Comparison of ENCODE assay signal across 10 mouse cellular contexts in genomic region chr19:41850021-41850718, GRCm38 (mm10). TPM values are rescaled to one million over a fixed set of nuclear protein-coding genes. Genes with fewer than 3 reads are reported as not detected.
DNase-seq lines count a peak whose midpoint lies in the region; ATAC-seq and TF ChIP-seq lines count a peak whose summit lies in the region.
"Had no signal": no experiment of that assay in that cellular context is flagged by ENCODE, and none has a peak within 500 bp of the region (broad histone marks: within the 10 kb centered on the region; RNA-seq: fewer than 3 reads in every experiment).

No protein-coding gene starts in this region.

- H3K4me2 ChIP-seq in midbrain, embryonic 12.5 days (replicated peaks) = peak overlapping the region; percentile 38
- H3K4me2 ChIP-seq in heart, embryonic 12.5 days = no peak overlapping the region

- H3K27ac ChIP-seq in hindbrain, embryonic 10.5 days = peak overlapping the region; percentile 82
- H3K27ac ChIP-seq in midbrain, embryonic 12.5 days (replicated peaks) = peak overlapping the region; percentile 77
- no peak overlapping the region for H3K27ac ChIP-seq in heart, embryonic 12.5 days (ENCODE audit: poor library complexity, severe bottlenecking)
- H3K27ac ChIP-seq: left cerebral cortex, adult 2 months had no signal

- H3K4me1 ChIP-seq in E14TG2a.4 (replicated peaks; ENCODE audit: low read depth, low read length) = peaks cover 75% of the 10 kb centered on the region
- H3K4me1 ChIP-seq in hindbrain, embryonic 10.5 days (replicated peaks) = peaks cover 47% of the 10 kb centered on the region
- H3K4me1 ChIP-seq in midbrain, embryonic 12.5 days = peaks cover 35% of the 10 kb centered on the region
- peaks cover 5% of the 10 kb centered on the region; the same call in 1 of the 2 replicates for H3K4me1 ChIP-seq in heart, embryonic 12.5 days (replicated peaks)

- H3K27me3 ChIP-seq in E14TG2a.4 (ENCODE audit: insufficient read depth, low read length) = peaks cover 19% of the 10 kb centered on the region
- peaks cover 8% of the 10 kb centered on the region for H3K27me3 ChIP-seq in hindbrain, embryonic 10.5 days (ENCODE audit: insufficient read depth, poor library complexity, severe bottlenecking)
- no peaks in the 10 kb centered on the region for H3K27me3 ChIP-seq in midbrain, embryonic 12.5 days
- no peaks in the 10 kb centered on the region for H3K27me3 ChIP-seq in heart, embryonic 12.5 days (replicated peaks)

- H3K36me3 ChIP-seq in E14TG2a.4 (ENCODE audit: insufficient read depth, low read length) = peaks cover 9% of the 10 kb centered on the region; the same call in 1 of the 2 replicates
- H3K36me3 ChIP-seq in hindbrain, embryonic 10.5 days = no peaks in the 10 kb centered on the region
- H3K36me3 ChIP-seq in midbrain, embryonic 12.5 days = no peaks in the 10 kb centered on the region
- no peaks in the 10 kb centered on the region for H3K36me3 ChIP-seq in heart, embryonic 12.5 days

- TF ChIP-seq POLR2A in brain, embryonic 14.5 days (IDR thresholded peaks at IDR 0.05; ENCODE audit: borderline replicate concordance, extremely low read depth, insufficient read depth, insufficient read length, poor library complexity, severe bottlenecking) = no peak

- no peak overlapping the region for H3K9ac ChIP-seq in midbrain, embryonic 12.5 days (replicated peaks)
- no peak overlapping the region for H3K9ac ChIP-seq in heart, embryonic 12.5 days

- ATAC-seq in midbrain, embryonic 12.5 days (ENCODE audit: low FRiP score, low read depth) = no peak
- no peak for ATAC-seq in heart, embryonic 12.5 days (ENCODE audit: insufficient number of reproducible peaks, low FRiP score)
- ATAC-seq: intestine, postnatal 0 days had no signal

- H3K9me3 ChIP-seq in E14TG2a.4 (ENCODE audit: low read length) = no peaks in the 10 kb centered on the region
- no peaks in the 10 kb centered on the region for H3K9me3 ChIP-seq in hindbrain, embryonic 10.5 days
- no peaks in the 10 kb centered on the region for H3K9me3 ChIP-seq in midbrain, embryonic 12.5 days
- H3K9me3 ChIP-seq in heart, embryonic 12.5 days (replicated peaks) = no peaks in the 10 kb centered on the region

- WGBS in hindbrain, embryonic 10.5 days = 22% methylated on average over 6 of the region's 6 CpGs
- WGBS in midbrain, embryonic 12.5 days = 8% methylated on average over 6 of the region's 6 CpGs
- WGBS in heart, embryonic 12.5 days = 45% methylated on average over 6 of the region's 6 CpGs

- peak; percentile 61 for DNase-seq in brain, embryonic 14.5 days (ENCODE audit: low read depth)
- DNase-seq in hindbrain, embryonic 10.5 days (ENCODE audit: low spot score) = no peak
- DNase-seq in embryo, embryonic 10 days (ENCODE audit: low spot score) = no peak
- DNase-seq in left cerebral cortex, adult 9 months (ENCODE audit: low spot score in 2 of 2) = no peak
- DNase-seq: heart, adult 18-20 months had no signal

- no peak for TF ChIP-seq CTCF in E14TG2a.4 (conservative IDR thresholded peaks at IDR 0.05; ENCODE audit: low read length)
- no peak for TF ChIP-seq CTCF in brain, embryonic 14.5 days (IDR thresholded peaks at IDR 0.05; ENCODE audit: borderline replicate concordance, extremely low read depth, insufficient read depth, insufficient read length)

- H3K4me3 ChIP-seq in E14TG2a.4 (replicated peaks; ENCODE audit: low read length) = peak overlapping the region; percentile 41; the same call in 1 of the 2 replicates
- peak overlapping the region; percentile 22 for H3K4me3 ChIP-seq in hindbrain, embryonic 10.5 days
- H3K4me3 ChIP-seq in midbrain, embryonic 12.5 days = 0 out of 2 replicates have a peak overlapping the region, but pooled peaks have one; percentile 4
- no peak overlapping the region for H3K4me3 ChIP-seq in heart, embryonic 12.5 days
- H3K4me3 ChIP-seq: left cerebral cortex, adult 2 months had no signal

RNA-seq across cellular contexts. Expression of gene Frat2, which starts 2.2 kb away (rescaled TPM):
- polyA plus RNA-seq in brain, embryonic 14.5 days (2012; rRNA removed) = 14.6 and 16.5 TPM in 2 replicates
- polyA plus RNA-seq in hindbrain, embryonic 10.5 days (2016; fragmentation: Nextera tagmentation; extraction: Ambion mirVana) = 5.4 and 6.7 TPM in 2 replicates
- polyA plus RNA-seq in midbrain, embryonic 12.5 days (2016; fragmentation: Nextera tagmentation; extraction: Ambion mirVana) = 15.1 and 15.8 TPM in 2 replicates
- polyA plus RNA-seq in heart, embryonic 12.5 days (2016; fragmentation: Nextera tagmentation; extraction: Ambion mirVana) = 3.6 TPM in 2 replicates

RNA-seq across cellular contexts. Expression of gene Frat1, which starts 20.4 kb away (rescaled TPM):
- 12.0 and 14.8 TPM in 2 replicates for polyA plus RNA-seq in brain, embryonic 14.5 days (2012; rRNA removed)
- 10.8 and 13.4 TPM in 2 replicates for polyA plus RNA-seq in hindbrain, embryonic 10.5 days (2016; fragmentation: Nextera tagmentation; extraction: Ambion mirVana)
- 15.5 and 18.6 TPM in 2 replicates for polyA plus RNA-seq in midbrain, embryonic 12.5 days (2016; fragmentation: Nextera tagmentation; extraction: Ambion mirVana)
- polyA plus RNA-seq in heart, embryonic 12.5 days (2016; fragmentation: Nextera tagmentation; extraction: Ambion mirVana) = 2.5 and 3.2 TPM in 2 replicates

RNA-seq across cellular contexts. Expression of gene Rrp12, which starts 45.8 kb away (rescaled TPM):
- polyA plus RNA-seq in brain, embryonic 14.5 days (2012; rRNA removed) = 14.7 and 17.1 TPM in 2 replicates
- polyA plus RNA-seq in hindbrain, embryonic 10.5 days (2016; fragmentation: Nextera tagmentation; extraction: Ambion mirVana) = 27.3 and 34.1 TPM in 2 replicates
- 22.8 and 22.9 TPM in 2 replicates for polyA plus RNA-seq in midbrain, embryonic 12.5 days (2016; fragmentation: Nextera tagmentation; extraction: Ambion mirVana)
- 16.9 TPM in 2 replicates for polyA plus RNA-seq in heart, embryonic 12.5 days (2016; fragmentation: Nextera tagmentation; extraction: Ambion mirVana)

RNA-seq across cellular contexts. Expression of gene Arhgap19, which starts 48.3 kb away (rescaled TPM):
- polyA plus RNA-seq in brain, embryonic 14.5 days (2012; rRNA removed) = 10.4 and 13.3 TPM in 2 replicates
- 27.9 and 37.9 TPM in 2 replicates for polyA plus RNA-seq in hindbrain, embryonic 10.5 days (2016; fragmentation: Nextera tagmentation; extraction: Ambion mirVana)
- polyA plus RNA-seq in midbrain, embryonic 12.5 days (2016; fragmentation: Nextera tagmentation; extraction: Ambion mirVana) = 27.8 and 29.5 TPM in 2 replicates
- polyA plus RNA-seq in heart, embryonic 12.5 days (2016; fragmentation: Nextera tagmentation; extraction: Ambion mirVana) = 17.8 and 19.5 TPM in 2 replicates
